Mouse (Mus musculus) kidney, adult 2 months (tissue): ENCODE results near the gene Ppara.

Experiments
- CTCF ChIP-seq: fragments of 200-500 bp; conservative IDR thresholded peaks from 2 replicates; pipeline ENCODE4 v1.5.1; 2011; ENCODE audit warnings: low read depth, mild to moderate bottlenecking, control low read depth, low read length, moderate library complexity, mixed read lengths; ENCODE audit not compliant: insufficient read depth, insufficient read length
- POLR2A ChIP-seq: fragments of 200-500 bp; IDR thresholded peaks from one replicate; pipeline ENCODE4 v1.6.1; 2011; ENCODE audit warnings: low read depth, low read length, control low read depth

DNA sequence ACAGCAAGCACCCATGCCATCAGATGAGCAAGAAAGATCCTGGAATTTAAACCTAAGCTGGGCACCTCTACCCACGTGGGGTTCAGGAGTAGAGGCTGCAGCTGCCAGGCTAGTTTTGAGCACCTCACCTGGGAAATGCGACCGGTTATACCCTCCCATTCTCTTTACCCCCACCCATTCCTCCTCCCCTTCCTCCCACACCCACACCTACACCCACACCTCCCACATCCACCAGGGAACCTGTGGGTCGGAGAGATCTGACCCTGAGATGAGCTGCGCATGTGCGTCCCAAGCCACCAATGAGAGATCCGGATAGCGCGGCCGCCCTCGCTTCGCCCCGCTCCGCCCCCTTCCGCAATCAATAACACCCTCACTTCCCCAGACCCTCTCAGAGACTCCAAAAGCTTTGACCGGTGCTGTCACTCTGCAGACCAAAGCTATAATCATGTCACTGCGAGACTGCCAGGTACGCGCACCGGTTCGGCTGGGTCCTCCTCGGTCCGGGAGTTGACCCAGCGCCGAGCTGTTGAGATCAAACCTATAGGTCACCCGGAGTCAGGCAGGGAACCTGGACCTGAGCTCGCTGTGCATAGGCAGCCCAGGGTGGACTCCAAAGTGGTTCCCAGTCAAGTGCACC, 97.3 kb downstream of the Ppara start, which contains the start of gene Ttc38:
- TF ChIP-seq CTCF (no peak), POLR2A (peak; percentile 55)
